Mouse (Mus musculus) neural tube, embryonic 14.5 days (tissue): ENCODE measurements around the gene Ndc80. TPM values are rescaled to one million over a fixed set of nuclear protein-coding genes. Genes with fewer than 3 reads are reported as not detected.

Experiments
- ATAC-seq: fragments of 200-750 bp; cut with Nextera tagmentation; 2 replicates; pipeline ENCODE4 v1.8.0; 2017; ENCODE audit warnings: low read depth, mild to moderate bottlenecking, moderate TSS enrichment, moderate library complexity
- H3K27ac ChIP-seq: fragments of 300-500 bp; sonication (generic); 2 replicates; pipeline ENCODE4 v1.5.1; 2014; ENCODE audit warnings: low read depth, mild to moderate bottlenecking, control low read depth, low read length, moderate library complexity, mixed read lengths
- H3K27me3 ChIP-seq: fragments of 300-500 bp; sonication (generic); 2 replicates; pipeline ENCODE4 v1.6.1; 2014; ENCODE audit warnings: low read length; ENCODE audit not compliant: control insufficient read depth, insufficient read depth
- H3K36me3 ChIP-seq: fragments of 300-500 bp; sonication (generic); 2 replicates; pipeline ENCODE4 v1.6.1; 2014; ENCODE audit warnings: low read length, mixed read lengths; ENCODE audit not compliant: control insufficient read depth, insufficient read depth
- H3K4me1 ChIP-seq: fragments of 300-500 bp; sonication (generic); 2 replicates; pipeline ENCODE4 v1.6.1; 2014; ENCODE audit warnings: low read length; ENCODE audit not compliant: control insufficient read depth, insufficient read depth
- H3K4me2 ChIP-seq: fragments of 300-500 bp; sonication (generic); 2 replicates; pipeline ENCODE4 v1.6.1; 2014; ENCODE audit warnings: mild to moderate bottlenecking, low read depth, low read length, control low read depth
- H3K4me3 ChIP-seq: fragments of 300-500 bp; sonication (generic); 2 replicates; pipeline ENCODE4 v1.5.1; 2014; ENCODE audit warnings: low read depth, low read length, control low read depth, mixed read lengths
- H3K9ac ChIP-seq: fragments of 300-500 bp; sonication (generic); replicated peaks from 2 replicates; pipeline ENCODE4 v1.6.1; 2014; ENCODE audit warnings: low read depth, mild to moderate bottlenecking, control low read depth, low read length, mixed read lengths
- H3K9me3 ChIP-seq: fragments of 300-500 bp; sonication (generic); 2 replicates; pipeline ENCODE4 v1.6.1; 2016; ENCODE audit warnings: low read length; ENCODE audit not compliant: control insufficient read depth
- WGBS: fragments of 180-500 bp; shearing (Covaris S2); extraction: QIAGEN DNeasy Blood & Tissue Kit; methylation state at CpG from one replicate; pipeline ENCODE4 v1.1.7; 2014; 5-methylcytosine and 5-hydroxymethylcytosine counted together
- polyA plus RNA-seq: library from polyadenylated mRNA; unstranded; fragments of >200 nt; fragmentation: Nextera tagmentation; extraction: Ambion mirVana; gene quantifications from 2 replicates; pipeline ENCODE4 v1.2.1, GENCODE M21; 2014

Ndc80 gene
- polyA plus RNA-seq, 1 experiment from 2014 or later = 3.1 TPM

- no peak overlapping the region for H3K27ac ChIP-seq
These were observed 40.8 kb downstream of the Ndc80 start for GRCm38 (mm10) chr17:71485791-71486230.

GRCm38 (mm10) chr17:71484711-71485110 lies 41.9 kb downstream of the Ndc80 start:
- no peak overlapping the region for H3K9ac ChIP-seq
- no peak overlapping the region for H3K4me3 ChIP-seq
- no peak for ATAC-seq
- WGBS = 94% methylated on average over 5 of the region's 5 CpGs
- no peak overlapping the region for H3K4me2 ChIP-seq
- H3K27me3 ChIP-seq = no peaks in the 10 kb centered on the region
- H3K4me1 ChIP-seq = no peaks in the 10 kb centered on the region
- no peak overlapping the region for H3K27ac ChIP-seq
- H3K9me3 ChIP-seq = no peaks in the 10 kb centered on the region
- H3K36me3 ChIP-seq = no peaks in the 10 kb centered on the region

More at GRCm38 (mm10) chr17:71485791-71486230, 40.8 kb downstream of the Ndc80 start:
- no peak overlapping the region for H3K9ac ChIP-seq
- H3K27me3 ChIP-seq = no peaks in the 10 kb centered on the region
- H3K9me3 ChIP-seq = no peaks in the 10 kb centered on the region
- no peaks in the 10 kb centered on the region for H3K36me3 ChIP-seq
- no peaks in the 10 kb centered on the region for H3K4me1 ChIP-seq
- ATAC-seq = no peak
- no peak overlapping the region for H3K4me2 ChIP-seq
- 59% methylated on average over 12 of the region's 12 CpGs for WGBS
- H3K4me3 ChIP-seq = no peak overlapping the region

- ATAC-seq = no peak
- no peak overlapping the region for H3K9ac ChIP-seq
- no peaks in the 10 kb centered on the region for H3K4me1 ChIP-seq
- no peaks in the 10 kb centered on the region for H3K9me3 ChIP-seq
- no peaks in the 10 kb centered on the region for H3K36me3 ChIP-seq
- no peaks in the 10 kb centered on the region for H3K27me3 ChIP-seq
- WGBS = 92% methylated on average over 7 of the region's 7 CpGs
- no peak overlapping the region for H3K27ac ChIP-seq
- no peak overlapping the region for H3K4me2 ChIP-seq
- H3K4me3 ChIP-seq = no peak overlapping the region
These were observed 43.1 kb downstream of the Ndc80 start for GRCm38 (mm10) chr17:71483418-71484060.

DNA sequence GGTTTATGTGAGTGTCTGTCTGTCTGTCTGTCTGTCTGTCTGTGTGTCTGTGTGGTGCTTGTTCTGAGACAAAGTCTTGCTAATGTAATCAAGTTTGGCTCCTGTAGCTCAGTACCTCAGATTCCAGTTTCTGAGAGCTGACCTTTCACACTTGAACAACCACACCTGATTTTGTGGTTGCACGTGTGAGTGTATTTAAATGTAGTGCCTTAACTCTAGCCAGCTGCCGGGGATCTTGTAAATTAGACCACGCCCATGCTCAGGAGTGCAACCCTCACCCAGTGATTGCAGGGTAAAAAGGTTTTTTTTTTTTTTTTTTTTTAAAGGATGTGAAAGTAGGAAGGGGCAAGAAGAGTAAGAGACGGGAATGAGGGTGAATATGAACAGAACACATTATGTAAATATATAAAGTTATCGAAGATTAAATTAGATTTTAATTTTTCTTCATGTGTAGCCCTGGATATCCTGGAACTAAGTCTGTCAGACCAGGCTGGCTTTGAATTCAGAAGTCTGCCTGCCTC lies 47.2 kb downstream of the Ndc80 start:
- Histone ChIP-seq H3K36me3 (no peaks in the 10 kb centered on the region), H3K4me3 (no peak overlapping the region), H3K27me3 (no peaks in the 10 kb centered on the region), H3K9me3 (no peaks in the 10 kb centered on the region), H3K27ac (no peak overlapping the region), H3K9ac (no peak overlapping the region), H3K4me1 (peaks cover under 1% of the 10 kb centered on the region; the same call in 1 of the 2 replicates), H3K4me2 (no peak overlapping the region)
- ATAC-seq = no peak
- WGBS = 66% methylated on average over 5 of the region's 5 CpGs

- H3K4me2 ChIP-seq = no peak overlapping the region
- H3K36me3 ChIP-seq = no peaks in the 10 kb centered on the region
- 96% methylated on average over 8 of the region's 8 CpGs for WGBS
- H3K9me3 ChIP-seq = no peaks in the 10 kb centered on the region
- H3K27ac ChIP-seq = no peak overlapping the region
- H3K27me3 ChIP-seq = no peaks in the 10 kb centered on the region
- H3K4me1 ChIP-seq = peaks cover 8% of the 10 kb centered on the region
- no peak overlapping the region for H3K9ac ChIP-seq
- no peak overlapping the region for H3K4me3 ChIP-seq
- no peak for ATAC-seq
These were observed 49.2 kb downstream of the Ndc80 start for GRCm38 (mm10) chr17:71477481-71477880.

DNA sequence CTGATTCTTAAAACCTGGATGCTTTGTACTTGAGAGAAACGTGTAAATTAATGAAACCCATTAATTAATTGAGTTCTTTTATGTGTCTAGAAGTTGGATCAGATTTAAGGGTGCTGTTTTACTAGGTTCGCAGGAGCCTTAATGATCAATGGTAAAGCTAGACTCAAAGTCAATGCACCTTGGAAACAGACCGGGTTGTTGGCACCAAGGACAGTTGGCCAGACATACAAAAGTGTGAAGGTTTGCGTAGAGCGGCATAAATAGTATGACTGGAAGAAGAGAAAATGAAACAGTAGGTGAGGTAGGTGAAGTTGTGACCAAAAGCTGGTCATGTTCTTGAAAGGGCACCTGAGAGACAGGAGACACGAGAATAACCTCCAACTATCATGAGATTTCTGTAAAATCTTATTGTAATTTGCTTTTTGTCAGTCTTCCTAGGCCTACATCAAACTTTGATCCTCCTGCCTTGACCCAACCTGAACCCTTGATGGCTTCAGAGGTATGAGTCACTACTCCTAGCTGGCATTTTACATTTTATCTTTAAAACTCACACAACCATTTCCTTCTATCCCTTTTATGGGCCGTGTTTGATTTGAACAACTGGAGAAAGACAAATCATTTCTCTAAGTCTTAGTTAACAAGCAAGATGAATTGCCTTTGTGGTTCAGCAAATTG lies 50.2 kb downstream of the Ndc80 start:
- H3K27ac ChIP-seq = peak overlapping the region; percentile 99
- no peak for ATAC-seq
- WGBS = 77% methylated on average over 7 of the region's 7 CpGs
- peaks cover 8% of the 10 kb centered on the region for H3K4me1 ChIP-seq
- H3K9me3 ChIP-seq = no peaks in the 10 kb centered on the region
- H3K27me3 ChIP-seq = no peaks in the 10 kb centered on the region
- H3K36me3 ChIP-seq = no peaks in the 10 kb centered on the region
- H3K4me3 ChIP-seq = peak overlapping the region; percentile 92
- peak overlapping the region; percentile 84 for H3K4me2 ChIP-seq
- no peak overlapping the region; the same call in 1 of the 2 replicates for H3K9ac ChIP-seq

DNA sequence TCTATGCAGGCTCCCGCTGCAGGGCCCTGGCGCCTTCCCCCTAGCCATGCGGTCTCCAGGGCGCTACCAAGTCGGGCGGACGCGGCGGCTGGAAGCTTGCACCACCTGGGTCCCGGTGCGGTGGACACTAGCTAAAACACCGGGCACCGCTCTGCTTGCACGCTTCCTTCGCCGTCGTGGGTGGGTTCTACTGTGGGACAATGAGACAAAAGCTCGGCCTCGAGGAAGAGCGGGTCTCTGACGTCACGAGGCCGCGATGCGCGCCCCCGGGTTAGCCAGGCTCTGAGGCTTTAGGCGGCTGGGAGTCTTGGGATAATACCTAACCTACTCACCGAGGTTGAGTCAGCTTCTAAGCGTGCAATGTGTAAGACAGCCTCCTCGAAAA lies 51.0 kb downstream of the Ndc80 start:
- ATAC-seq = peak; percentile 81
- peak overlapping the region; percentile 84 for H3K4me2 ChIP-seq

GRCm38 (mm10) chr17:71474762-71475704 lies 51.6 kb downstream of the Ndc80 start, which contains the start of gene Smchd1:
Gene Smchd1, minus strand, starts transcription at chr17:71475343.
- WGBS = under 1% methylated on average over 86 of the region's 109 CpGs
- Histone ChIP-seq H3K27me3 (no peaks in the 10 kb centered on the region), H3K9me3 (no peaks in the 10 kb centered on the region), H3K9ac (peak within 1 kb of the TSS; percentile 97), H3K27ac (peak within 1 kb of the TSS; percentile 99), H3K4me1 (peaks cover 8% of the 10 kb centered on the region), H3K36me3 (no peaks in the 10 kb centered on the region), H3K4me2 (peak within 1 kb of the TSS; percentile 84), H3K4me3 (peak within 1 kb of the TSS; percentile 92)
- peak; percentile 95 for ATAC-seq

More for the DNA sequence above, 51.0 kb downstream of the Ndc80 start:
- H3K27ac ChIP-seq = peak overlapping the region; percentile 99
- H3K9me3 ChIP-seq = no peaks in the 10 kb centered on the region
- WGBS = under 1% methylated on average over 31 of the region's 31 CpGs
- peak overlapping the region; percentile 97 for H3K9ac ChIP-seq
- peak overlapping the region; percentile 92 for H3K4me3 ChIP-seq
- peaks cover 8% of the 10 kb centered on the region for H3K4me1 ChIP-seq
- no peaks in the 10 kb centered on the region for H3K36me3 ChIP-seq
- no peaks in the 10 kb centered on the region for H3K27me3 ChIP-seq
